Mouse (Mus musculus) heart, adult 2 months (tissue): ENCODE results near the gene Cdk2ap2.

Experiments used
- CTCF ChIP-seq: fragments of 200-600 bp; IDR thresholded peaks from 2 replicates; pipeline ENCODE4 v1.8.1; 2022; ENCODE audit warnings: antibody characterized with exemption, mild to moderate bottlenecking, moderate library complexity
- EP300 ChIP-seq: fragments of 200-500 bp; IDR thresholded peaks from 2 replicates; pipeline ENCODE4 v1.6.1; 2011; ENCODE audit warnings: low read depth, low read length, control low read depth; ENCODE audit not compliant: insufficient read depth
- POLR2A ChIP-seq: fragments of 200-500 bp; IDR thresholded peaks from 2 replicates; pipeline ENCODE4 v1.6.1; 2011; ENCODE audit warnings: mild to moderate bottlenecking, low read depth, low read length, control low read depth; ENCODE audit not compliant: insufficient read depth

GRCm38 (mm10) chr19:4055216-4055946 lies 41.6 kb upstream of the Cdk2ap2 start:
- TF ChIP-seq POLR2A (no peak), EP300 (no peak), CTCF (no peak)
